Mouse (Mus musculus): ENCODE measurements around the gene Stard9.

- no peak for TF ChIP-seq CTCF (IDR thresholded peaks at IDR 0.05; ENCODE audit: low read depth, low read length)
- TF ChIP-seq POLR2A (IDR thresholded peaks at IDR 0.05; ENCODE audit: borderline replicate concordance, low read depth, low read length) = no peak
Measured at GRCm38 (mm10) chr2:120667446-120667845, 38.5 kb downstream of the Stard9 start.
